Mouse (Mus musculus): Measurements from ENCODE around the gene Tnfaip8l1. TPM values are rescaled to one million over a fixed set of nuclear protein-coding genes. Genes with fewer than 3 reads are reported as not detected.

The Tnfaip8l1 gene
- 11.9 and 12.8 TPM in 2 replicates for polyA plus RNA-seq (2015; fragmentation: Nextera tagmentation; extraction: Ambion mirVana)

GRCm38 (mm10) chr17:56162231-56162774, at the start of gene Tnfaip8l1:
Tnfaip8l1 (plus strand) TSS chr17:56162477.
- peak; percentile 97 for ATAC-seq
- peaks cover 13% of the 10 kb centered on the region for H3K27me3 ChIP-seq (replicated peaks)
- H3K4me1 ChIP-seq (replicated peaks), result peaks cover 27% of the 10 kb centered on the region
- WGBS, result under 1% methylated on average over 30 of the region's 30 CpGs
- H3K27ac ChIP-seq, result no peak within 1 kb of the TSS
- no peaks in the 10 kb centered on the region for H3K9me3 ChIP-seq
- no peaks in the 10 kb centered on the region for H3K36me3 ChIP-seq
- peak within 1 kb of the TSS; percentile 45 for H3K4me3 ChIP-seq (replicated peaks)
- peak within 1 kb of the TSS; percentile 88 for H3K4me2 ChIP-seq (replicated peaks)
- peak within 1 kb of the TSS; percentile 37 for H3K9ac ChIP-seq

GRCm38 (mm10) chr17:56112743-56113142, 49.5 kb upstream of the Tnfaip8l1 start:
- Histone ChIP-seq H3K4me2 (replicated peaks) (no peak overlapping the region), H3K9me3 (no peaks in the 10 kb centered on the region), H3K4me3 (replicated peaks) (no peak overlapping the region), H3K36me3 (no peaks in the 10 kb centered on the region), H3K27me3 (replicated peaks) (peaks cover 10% of the 10 kb centered on the region; the same call in 1 of the 2 replicates), H3K9ac (no peak overlapping the region), H3K4me1 (replicated peaks) (peaks cover 6% of the 10 kb centered on the region), H3K27ac (no peak overlapping the region)
- no peak for ATAC-seq
- whole genome bisulfite sequencing, result 67% methylated on average over 3 of the region's 3 CpGs

GRCm38 (mm10) chr17:56116193-56116592, 46.1 kb upstream of the Tnfaip8l1 start:
- peaks cover 16% of the 10 kb centered on the region for H3K4me1 ChIP-seq (replicated peaks)
- WGBS, result 69% methylated on average over 10 of the region's 10 CpGs
- H3K9ac ChIP-seq, result no peak overlapping the region
- no peaks in the 10 kb centered on the region for H3K9me3 ChIP-seq
- no peak overlapping the region for H3K4me3 ChIP-seq (replicated peaks)
- no peak overlapping the region for H3K27ac ChIP-seq
- no peak overlapping the region for H3K4me2 ChIP-seq (replicated peaks)
- peaks cover 35% of the 10 kb centered on the region for H3K27me3 ChIP-seq (replicated peaks)
- no peak for ATAC-seq
- H3K36me3 ChIP-seq, result no peaks in the 10 kb centered on the region

- Histone ChIP-seq H3K4me3 (replicated peaks) (peak within 1 kb of the TSS; percentile 32), H3K4me2 (replicated peaks) (peak within 1 kb of the TSS; percentile 71), H3K9me3 (no peaks in the 10 kb centered on the region), H3K36me3 (no peaks in the 10 kb centered on the region), H3K27ac (no peak within 1 kb of the TSS), H3K27me3 (replicated peaks) (peaks cover 46% of the 10 kb centered on the region), H3K4me1 (replicated peaks) (peaks cover 16% of the 10 kb centered on the region), H3K9ac (peak within 1 kb of the TSS; percentile 40)
- peak; percentile 79 for ATAC-seq
- 1% methylated on average over 27 of the region's 27 CpGs for WGBS
Measured at GRCm38 (mm10) chr17:56117251-56117710, 45.0 kb upstream of the Tnfaip8l1 start, which contains the start of gene Plin5. Plin5 (minus strand) TSS chr17:56117596.

GRCm38 (mm10) chr17:56119431-56119830, 42.8 kb upstream of the Tnfaip8l1 start:
- Histone ChIP-seq H3K27ac (no peak overlapping the region), H3K36me3 (no peaks in the 10 kb centered on the region), H3K9ac (no peak overlapping the region), H3K4me2 (replicated peaks) (peak overlapping the region; percentile 48), H3K4me1 (replicated peaks) (peaks cover 24% of the 10 kb centered on the region), H3K9me3 (no peaks in the 10 kb centered on the region), H3K4me3 (replicated peaks) (no peak overlapping the region), H3K27me3 (replicated peaks) (peaks cover 65% of the 10 kb centered on the region)
- WGBS, result 32% methylated on average over 12 of the region's 12 CpGs
- no peak for ATAC-seq

GRCm38 (mm10) chr17:56119981-56120880, 42.0 kb upstream of the Tnfaip8l1 start:
- H3K27me3 ChIP-seq (replicated peaks), result peaks cover 69% of the 10 kb centered on the region

GRCm38 (mm10) chr17:56121826-56122225, 40.5 kb upstream of the Tnfaip8l1 start, which contains the start of gene Lrg1:
Lrg1 (minus strand) TSS chr17:56122001.
- peaks cover 66% of the 10 kb centered on the region for H3K27me3 ChIP-seq (replicated peaks)
- H3K9me3 ChIP-seq, result no peaks in the 10 kb centered on the region
- H3K36me3 ChIP-seq, result no peaks in the 10 kb centered on the region
- no peak within 1 kb of the TSS; the same call in 1 of the 2 replicates for H3K4me2 ChIP-seq (replicated peaks)
- peak within 1 kb of the TSS; percentile 23; the same call in 1 of the 2 replicates for H3K4me3 ChIP-seq (replicated peaks)
- no peak within 1 kb of the TSS for H3K27ac ChIP-seq
- 64% methylated on average over 2 of the region's 2 CpGs for WGBS
- H3K4me1 ChIP-seq (replicated peaks), result peaks cover 29% of the 10 kb centered on the region
- H3K9ac ChIP-seq, result no peak within 1 kb of the TSS
- ATAC-seq, result no peak

More at GRCm38 (mm10) chr17:56119981-56120880, 42.0 kb upstream of the Tnfaip8l1 start:
- Histone ChIP-seq H3K36me3 (no peaks in the 10 kb centered on the region), H3K9me3 (no peaks in the 10 kb centered on the region), H3K4me2 (replicated peaks) (peak overlapping the region; percentile 48), H3K27ac (no peak overlapping the region), H3K4me1 (replicated peaks) (peaks cover 29% of the 10 kb centered on the region), H3K9ac (no peak overlapping the region), H3K4me3 (replicated peaks) (peak overlapping the region; percentile 23)
- 5% methylated on average over 66 of the region's 66 CpGs for WGBS
- no peak for ATAC-seq

- WGBS, result 92% methylated on average over 12 of the region's 12 CpGs
- H3K4me2 ChIP-seq (replicated peaks), result no peak overlapping the region
- H3K27ac ChIP-seq, result no peak overlapping the region
- no peak overlapping the region for H3K9ac ChIP-seq
- ATAC-seq, result no peak
- no peaks in the 10 kb centered on the region for H3K9me3 ChIP-seq
- no peak overlapping the region for H3K4me3 ChIP-seq (replicated peaks)
- H3K36me3 ChIP-seq, result no peaks in the 10 kb centered on the region
- H3K4me1 ChIP-seq (replicated peaks), result peaks cover 23% of the 10 kb centered on the region
- H3K27me3 ChIP-seq (replicated peaks), result peaks cover 59% of the 10 kb centered on the region
Measured at GRCm38 (mm10) chr17:56123161-56123560, 39.1 kb upstream of the Tnfaip8l1 start.

- Histone ChIP-seq H3K27ac (no peak overlapping the region), H3K36me3 (no peaks in the 10 kb centered on the region), H3K27me3 (replicated peaks) (peaks cover 56% of the 10 kb centered on the region), H3K4me2 (replicated peaks) (peak overlapping the region; percentile 93), H3K9ac (peak overlapping the region; percentile 35), H3K4me3 (replicated peaks) (peak overlapping the region; percentile 43), H3K9me3 (no peaks in the 10 kb centered on the region), H3K4me1 (replicated peaks) (peaks cover 23% of the 10 kb centered on the region)
- WGBS, result 31% methylated on average over 59 of the region's 59 CpGs
- ATAC-seq, result 0 out of 2 replicates have a peak, but pooled peaks have one; percentile 4
Measured at GRCm38 (mm10) chr17:56123681-56124340, 38.5 kb upstream of the Tnfaip8l1 start.

- Histone ChIP-seq H3K9me3 (no peaks in the 10 kb centered on the region), H3K4me1 (replicated peaks) (peaks cover 21% of the 10 kb centered on the region), H3K36me3 (no peaks in the 10 kb centered on the region), H3K9ac (peak overlapping the region; percentile 35), H3K4me3 (replicated peaks) (peak overlapping the region; percentile 43), H3K4me2 (replicated peaks) (peak overlapping the region; percentile 93), H3K27ac (no peak overlapping the region), H3K27me3 (replicated peaks) (peaks cover 50% of the 10 kb centered on the region)
- whole genome bisulfite sequencing, result 10% methylated on average over 56 of the region's 59 CpGs
- peak; percentile 57 for ATAC-seq
Measured at GRCm38 (mm10) chr17:56124377-56125275, 37.7 kb upstream of the Tnfaip8l1 start.

GRCm38 (mm10) chr17:56125276-56125630, 37.0 kb upstream of the Tnfaip8l1 start:
- Histone ChIP-seq H3K36me3 (no peaks in the 10 kb centered on the region), H3K4me2 (replicated peaks) (peak overlapping the region; percentile 93; the same call in 1 of the 2 replicates), H3K4me1 (replicated peaks) (peaks cover 15% of the 10 kb centered on the region), H3K4me3 (replicated peaks) (no peak overlapping the region), H3K9me3 (no peaks in the 10 kb centered on the region), H3K27ac (no peak overlapping the region), H3K9ac (no peak overlapping the region), H3K27me3 (replicated peaks) (peaks cover 44% of the 10 kb centered on the region)
- 86% methylated on average over 4 of the region's 4 CpGs for WGBS
- no peak for ATAC-seq

Data from intestine, embryonic 15.5 days (tissue).